ENCODE assay signal across 8 mouse cellular contexts in the genomic region with DNA sequence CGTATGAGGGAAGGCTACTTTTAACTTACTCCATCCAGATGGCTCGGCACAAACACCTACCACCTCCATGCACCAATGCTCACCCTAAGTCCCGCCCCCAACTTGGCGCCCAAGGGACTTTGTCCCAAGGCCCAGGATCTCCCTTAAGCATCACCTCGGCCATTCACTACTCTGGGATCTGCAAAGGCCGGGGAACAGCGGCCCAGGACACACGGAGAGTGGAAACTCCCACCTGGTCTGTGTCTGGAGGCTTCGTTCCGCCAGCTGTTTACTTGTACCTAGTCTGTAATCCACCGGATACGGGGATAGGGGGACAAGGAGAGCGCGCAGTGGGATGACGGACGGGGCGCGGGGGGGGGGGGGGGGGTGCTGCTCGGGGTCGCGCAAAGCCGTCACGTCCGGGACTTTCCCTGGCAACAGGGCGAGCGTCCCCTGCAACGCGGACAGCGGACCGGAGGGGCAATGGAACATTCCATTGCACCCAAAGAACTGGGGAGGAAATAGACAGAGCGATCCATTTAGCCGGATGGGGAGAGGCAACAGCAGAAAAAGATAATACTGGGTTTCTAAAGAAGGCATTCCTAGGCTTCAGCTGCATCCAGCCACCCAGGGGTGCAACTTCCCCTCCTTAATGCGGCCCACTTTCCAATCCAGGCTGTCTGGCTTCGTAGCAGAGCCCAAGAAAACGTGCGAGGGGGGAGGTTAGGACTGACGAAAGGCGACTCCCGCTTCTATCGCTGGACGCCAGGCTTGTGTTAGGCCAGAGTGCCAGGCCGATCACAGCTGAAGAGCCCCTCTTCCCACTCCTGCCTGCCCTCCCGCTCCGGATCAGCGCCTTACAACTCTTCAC. TPM values are rescaled to one million over a fixed set of nuclear protein-coding genes. Genes with fewer than 3 reads are reported as not detected.
DNase-seq lines count a peak whose midpoint lies in the region; ATAC-seq and TF ChIP-seq lines count a peak whose summit lies in the region.

No protein-coding gene starts in this region.

- H3K27ac ChIP-seq in MEL (ENCODE audit: control insufficient read depth, low read depth, low read length): peak overlapping the region; percentile 94
- H3K27ac ChIP-seq in forebrain, postnatal 0 days (ENCODE audit: low read depth, low read length): peak overlapping the region; percentile 92
- H3K27ac ChIP-seq in lung, embryonic 14.5 days (ENCODE audit: low read depth): peak overlapping the region; percentile 95

- peak overlapping the region; percentile 90 for H3K9ac ChIP-seq in MEL (ENCODE audit: control insufficient read depth, low read depth, low read length, poor library complexity, severe bottlenecking)
- peak overlapping the region; percentile 54 for H3K9ac ChIP-seq in forebrain, postnatal 0 days
- peak overlapping the region; percentile 73 for H3K9ac ChIP-seq in lung, embryonic 14.5 days

- intact Hi-C loops in heart, postnatal 36 days (cut with DNase I): loop anchor here (1.0 kb wide), 1 partner anchor 21 kb away; no protein-coding TSS in a partner anchor

- H3K79me2 ChIP-seq in MEL (ENCODE audit: control insufficient read depth, insufficient read depth, low read length, poor library complexity): peaks cover 16% of the 10 kb centered on the region

- H3K4me1 ChIP-seq in MEL (ENCODE audit: control insufficient read depth in 1 of 2, insufficient read depth in 2 of 2, low read length in 2 of 2): peaks cover 2 to 34% of the 10 kb centered on the region in 2 experiments; a peak in 3 of 4 replicates
- peaks cover 28% of the 10 kb centered on the region for H3K4me1 ChIP-seq in forebrain, postnatal 0 days (ENCODE audit: insufficient read depth)
- peaks cover 16% of the 10 kb centered on the region; the same call in 1 of the 2 replicates for H3K4me1 ChIP-seq in lung, embryonic 14.5 days (ENCODE audit: insufficient read depth)

- TF ChIP-seq CTCF in MEL (IDR thresholded peaks at IDR 0.05 in 2 of 3, conservative IDR thresholded peaks at IDR 0.05 in 1 of 3; ENCODE audit: control insufficient read depth in 1 of 3, insufficient read depth in 1 of 3, low read depth in 2 of 3, low read length in 3 of 3, poor library complexity in 1 of 3, severe bottlenecking in 1 of 3): no peak
- no peak for TF ChIP-seq CTCF in forebrain, postnatal 0 days (IDR thresholded peaks at IDR 0.05; ENCODE audit: low read depth)
- TF ChIP-seq CTCF in lung, embryonic 14.5 days (IDR thresholded peaks at IDR 0.05; ENCODE audit: low read depth): no peak

- no peak for TF ChIP-seq EP300 in MEL (IDR thresholded peaks at IDR 0.05; ENCODE audit: low read depth in 1 of 2, low read length in 2 of 2)

- H3K36me3 ChIP-seq in MEL (ENCODE audit: control insufficient read depth in 1 of 2, insufficient read depth in 2 of 2, low read length in 2 of 2): peaks cover 0 to 17% of the 10 kb centered on the region in 2 experiments; a peak in 3 of 4 replicates
- peaks cover 14% of the 10 kb centered on the region for H3K36me3 ChIP-seq in forebrain, postnatal 0 days (ENCODE audit: insufficient read depth)
- peaks cover 9% of the 10 kb centered on the region; the same call in 1 of the 2 replicates for H3K36me3 ChIP-seq in lung, embryonic 14.5 days (ENCODE audit: insufficient read depth)

- H3K4me2 ChIP-seq in forebrain, postnatal 0 days (ENCODE audit: low read depth): peak overlapping the region; percentile 92
- peak overlapping the region; percentile 92 for H3K4me2 ChIP-seq in lung, embryonic 14.5 days

- no peaks in the 10 kb centered on the region; a peak in 1 of 4 replicates for H3K27me3 ChIP-seq in MEL (ENCODE audit: control insufficient read depth in 1 of 2, insufficient read depth in 2 of 2, low read length in 2 of 2)
- no peaks in the 10 kb centered on the region for H3K27me3 ChIP-seq in forebrain, postnatal 0 days (ENCODE audit: insufficient read depth, low read length)
- H3K27me3 ChIP-seq in lung, embryonic 14.5 days (ENCODE audit: insufficient read depth, low read length): peaks cover 35% of the 10 kb centered on the region

- peak; percentile 49 to 79; a peak in 3 of 4 replicates for TF ChIP-seq POLR2A in MEL (IDR thresholded peaks at IDR 0.05; ENCODE audit: control insufficient read depth in 1 of 2, insufficient read depth in 1 of 2, low read depth in 1 of 2, low read length in 2 of 2, poor library complexity in 1 of 2)

- no peaks in the 10 kb centered on the region for H3K9me3 ChIP-seq in MEL (replicated peaks; ENCODE audit: insufficient read depth, low read length)
- H3K9me3 ChIP-seq in forebrain, postnatal 0 days (ENCODE audit: low read length): no peaks in the 10 kb centered on the region
- H3K9me3 ChIP-seq in lung, embryonic 14.5 days (ENCODE audit: low read depth, low read length): no peaks in the 10 kb centered on the region

- ATAC-seq in forebrain, postnatal 0 days: peak; percentile 80
- ATAC-seq in lung, embryonic 14.5 days (ENCODE audit: insufficient read depth): peak; percentile 80
- peak; percentile 31; the same call in 1 of the 2 replicates for ATAC-seq in neutrophil, adult 5-6 weeks (ENCODE audit: extremely low read depth, insufficient number of reproducible peaks, low FRiP score, poor library complexity, severe bottlenecking)

- no peak for TF ChIP-seq RAD21 in MEL (IDR thresholded peaks at IDR 0.05; ENCODE audit: low read depth, low read length)

- 1% methylated on average over 37 of the region's 45 CpGs for WGBS in forebrain, postnatal 0 days
- under 1% methylated on average over 40 of the region's 45 CpGs for WGBS in lung, embryonic 14.5 days

- H3K4me3 ChIP-seq in MEL (ENCODE audit: control insufficient read depth in 1 of 2, insufficient read depth in 1 of 2, low read depth in 2 of 2, low read length in 2 of 2): peak overlapping the region; percentile 91 to 92
- H3K4me3 ChIP-seq in forebrain, postnatal 0 days (ENCODE audit: low read depth, low read length): peak overlapping the region; percentile 55
- peak overlapping the region; percentile 69 for H3K4me3 ChIP-seq in lung, embryonic 14.5 days (ENCODE audit: low read depth, low read length)

- peak; percentile 97 for DNase-seq in MEL (ENCODE audit: low read depth, low spot score)
- peak; percentile 82 for DNase-seq in cerebellum, adult 8-10 months
- DNase-seq in forebrain, postnatal 0 days: peak; percentile 92
- DNase-seq in heart, postnatal 36 days: peak; percentile 85 to 86
- peak; percentile 83 to 89 for DNase-seq in layer of hippocampus, adult 18-20 months (ENCODE audit: low spot score in 2 of 2)
- DNase-seq in lung, embryonic 14.5 days: peak; percentile 94
- DNase-seq in thymus, adult 18-20 months: peak; percentile 65 to 77

RNA-seq across cellular contexts. Expression of a gene that starts 1.0 kb away (rescaled TPM):
- 20.2 and 29.2 TPM in 2 replicates for total RNA-seq in MEL (2012; rRNA removed)
- polyA plus RNA-seq in MEL (2012; ENCODE audit: insufficient read depth in 1 of 2, insufficient read length in 2 of 2, low read depth in 1 of 2, low replicate concordance in 2 of 2, missing spikeins in 1 of 2): 100 to 1,000 TPM in 1 of 2 experiments, 10 to 100 TPM in 1; 67.1 to 147 TPM
- total RNA-seq in forebrain, postnatal 0 days (2014; rRNA removed): 24.2 and 27.2 TPM in 2 replicates
- polyA plus RNA-seq in forebrain, postnatal 0 days (2015; fragmentation: Nextera tagmentation; extraction: Ambion mirVana): 17.6 and 20.2 TPM in 2 replicates
- total RNA-seq in heart, postnatal 36 days (2021): 10 to 100 TPM; 54.4 to 55.5 TPM
- 10 to 100 TPM; 47.9 to 49.3 TPM for total RNA-seq in layer of hippocampus, adult 18-20 months (2021)
- polyA plus RNA-seq in lung, embryonic 14.5 days (2014; fragmentation: Nextera tagmentation; extraction: Ambion mirVana): 24.5 and 25.6 TPM in 2 replicates
- total RNA-seq in neutrophil, adult 5-6 weeks (2017): 17.2 and 18.7 TPM in 2 replicates

RNA-seq across cellular contexts. Expression of a gene that starts 2.0 kb away (rescaled TPM):
- total RNA-seq in MEL (2012; rRNA removed): not detected in 2 replicates
- polyA plus RNA-seq in MEL (2012; ENCODE audit: insufficient read depth in 1 of 2, insufficient read length in 2 of 2, low read depth in 1 of 2, low replicate concordance in 2 of 2, missing spikeins in 1 of 2): 1 to 10 TPM in 1 of 2 experiments, not detected in 1; 1.0 TPM
- total RNA-seq in forebrain, postnatal 0 days (2014; rRNA removed): 7.8 and 11.4 TPM in 2 replicates
- polyA plus RNA-seq in forebrain, postnatal 0 days (2015; fragmentation: Nextera tagmentation; extraction: Ambion mirVana): 12.2 and 15.1 TPM in 2 replicates
- total RNA-seq in heart, postnatal 36 days (2021): 1 to 10 TPM; 1.4 to 1.7 TPM
- 100 to 1,000 TPM; 265 to 276 TPM for total RNA-seq in layer of hippocampus, adult 18-20 months (2021)
- 0.14 TPM in 1 of 2 replicates, not detected in the other for polyA plus RNA-seq in lung, embryonic 14.5 days (2014; fragmentation: Nextera tagmentation; extraction: Ambion mirVana)
- total RNA-seq in neutrophil, adult 5-6 weeks (2017): 0.25 TPM in 1 of 2 replicates, not detected in the other

RNA-seq across cellular contexts. Expression of a gene that starts 11.5 kb away (rescaled TPM):
- total RNA-seq in MEL (2012; rRNA removed): 0.56 and 0.89 TPM in 2 replicates
- polyA plus RNA-seq in MEL (2012; ENCODE audit: insufficient read depth in 1 of 2, insufficient read length in 2 of 2, low read depth in 1 of 2, low replicate concordance in 2 of 2, missing spikeins in 1 of 2): 1 to 10 TPM in 1 of 2 experiments, not detected in 1; 1.6 TPM
- 2.7 and 3.2 TPM in 2 replicates for total RNA-seq in forebrain, postnatal 0 days (2014; rRNA removed)
- polyA plus RNA-seq in forebrain, postnatal 0 days (2015; fragmentation: Nextera tagmentation; extraction: Ambion mirVana): 3.8 and 4.8 TPM in 2 replicates
- total RNA-seq in heart, postnatal 36 days (2021): 1 to 10 TPM; 1.5 to 2.5 TPM
- 1 to 10 TPM; 2.0 to 2.4 TPM for total RNA-seq in layer of hippocampus, adult 18-20 months (2021)
- polyA plus RNA-seq in lung, embryonic 14.5 days (2014; fragmentation: Nextera tagmentation; extraction: Ambion mirVana): 1.5 and 2.1 TPM in 2 replicates
- total RNA-seq in neutrophil, adult 5-6 weeks (2017): 1.7 and 4.2 TPM in 2 replicates

RNA-seq across cellular contexts. Expression of a gene that starts 17.2 kb away (rescaled TPM):
- 4.4 and 7.0 TPM in 2 replicates for total RNA-seq in MEL (2012; rRNA removed)
- 1 to 10 TPM in 1 of 2 experiments, not detected in 1; 6.4 TPM for polyA plus RNA-seq in MEL (2012; ENCODE audit: insufficient read depth in 1 of 2, insufficient read length in 2 of 2, low read depth in 1 of 2, low replicate concordance in 2 of 2, missing spikeins in 1 of 2)
- 9.6 and 19.9 TPM in 2 replicates for total RNA-seq in forebrain, postnatal 0 days (2014; rRNA removed)
- polyA plus RNA-seq in forebrain, postnatal 0 days (2015; fragmentation: Nextera tagmentation; extraction: Ambion mirVana): 8.2 and 11.4 TPM in 2 replicates
- 1 to 10 TPM; 6.9 to 9.9 TPM for total RNA-seq in heart, postnatal 36 days (2021)
- 10 to 100 TPM; 16.6 to 18.0 TPM for total RNA-seq in layer of hippocampus, adult 18-20 months (2021)
- polyA plus RNA-seq in lung, embryonic 14.5 days (2014; fragmentation: Nextera tagmentation; extraction: Ambion mirVana): 9.7 and 11.1 TPM in 2 replicates
- total RNA-seq in neutrophil, adult 5-6 weeks (2017): 15.2 and 17.2 TPM in 2 replicates

RNA-seq across cellular contexts. Expression of a gene that starts 19.6 kb away (rescaled TPM):
- 39.6 and 45.3 TPM in 2 replicates for total RNA-seq in MEL (2012; rRNA removed)
- polyA plus RNA-seq in MEL (2012; ENCODE audit: insufficient read depth in 1 of 2, insufficient read length in 2 of 2, low read depth in 1 of 2, low replicate concordance in 2 of 2, missing spikeins in 1 of 2): 100 to 1,000 TPM in 1 of 2 experiments, not detected in 1; 101 TPM
- total RNA-seq in forebrain, postnatal 0 days (2014; rRNA removed): 39.9 and 43.7 TPM in 2 replicates
- polyA plus RNA-seq in forebrain, postnatal 0 days (2015; fragmentation: Nextera tagmentation; extraction: Ambion mirVana): 86.1 and 86.4 TPM in 2 replicates
- 10 to 100 TPM; 15.3 to 16.1 TPM for total RNA-seq in heart, postnatal 36 days (2021)
- total RNA-seq in layer of hippocampus, adult 18-20 months (2021): 10 to 100 TPM; 83.4 to 95.0 TPM
- 66.5 and 74.8 TPM in 2 replicates for polyA plus RNA-seq in lung, embryonic 14.5 days (2014; fragmentation: Nextera tagmentation; extraction: Ambion mirVana)
- total RNA-seq in neutrophil, adult 5-6 weeks (2017): 26.9 and 27.4 TPM in 2 replicates

Comparison
In these comparisons a context has a peak if more than half of its experiments do, and no peak if none do; other contexts are left out.
1. Peak in every context shown above with its lines: DNase-seq, ATAC-seq, H3K4me3 ChIP-seq and H3K27ac ChIP-seq.
2. RNA of a gene that starts 2.0 kb away (total RNA-seq): 265 to 276 TPM in layer of hippocampus, adult 18-20 months; 7.8 to 11.4 TPM in forebrain, postnatal 0 days, 1.4 to 1.7 TPM in heart, postnatal 36 days, 0.25 TPM in neutrophil, adult 5-6 weeks and not detected in MEL; every median in the first group is over 10 times any median in the second.